Mouse (Mus musculus) CD4-positive, CD25-positive, alpha-beta regulatory T cell, adult 2 months (primary cell): ENCODE measurements around the gene Pm20d1.
"Not testable (repeated sequence)": the region's sequence is repeated elsewhere in the genome, so short reads cannot be mapped to it uniquely, and the experiment has no call there.

ENCODE experiments used
- DNase-seq: peaks from one replicate; pipeline ENCODE4 v3.0.0-alpha.2; 2012; ENCODE audit warnings: low read depth, low spot score

Gene Pm20d1

DNA sequence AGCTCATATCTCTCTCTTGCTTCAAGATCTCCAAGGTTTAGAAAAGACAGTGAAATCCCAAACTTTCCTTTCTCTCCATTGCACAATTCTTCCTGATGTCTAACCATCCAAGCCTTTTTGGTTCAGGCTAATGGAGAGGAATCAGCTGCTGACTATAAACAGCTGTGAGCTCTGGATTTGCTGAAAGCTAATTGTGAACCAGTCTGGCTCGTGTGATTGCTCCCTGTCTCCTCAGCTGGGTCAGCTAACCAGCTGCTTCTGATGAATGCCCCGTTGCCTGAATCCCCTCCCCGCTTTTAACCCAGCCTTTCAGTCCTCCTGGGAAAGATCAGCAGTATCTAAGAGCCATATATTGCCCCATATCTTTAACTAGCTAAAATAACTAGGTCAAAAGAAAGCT is 2.6 kb upstream of the Pm20d1 start:
- no peak for DNase-seq

DNA sequence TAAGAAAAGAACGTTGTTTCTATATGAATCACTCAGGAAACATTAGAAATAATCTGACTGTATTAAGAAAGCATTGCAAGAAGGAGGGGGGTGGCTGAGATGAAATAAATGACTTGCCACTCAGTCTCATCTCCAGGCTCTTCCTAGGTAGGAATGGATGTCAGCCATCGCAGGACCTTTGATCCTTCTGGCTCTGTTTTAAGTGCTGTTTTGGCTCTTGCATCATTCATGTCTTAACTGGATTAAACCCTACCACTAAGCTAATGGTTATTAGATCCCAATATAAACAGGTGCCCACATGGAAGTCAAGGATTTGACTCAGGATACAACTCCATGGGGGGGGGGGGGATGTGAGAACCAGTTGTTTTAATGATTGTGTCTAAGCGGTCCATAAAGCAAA is 2.0 kb upstream of the Pm20d1 start:
- DNase-seq, result no peak

- no peak for DNase-seq
Measured at GRCm38 (mm10) chr1:131800001-131800400, 2.8 kb downstream of the Pm20d1 start.

GRCm38 (mm10) chr1:131801071-131801470 is 3.9 kb downstream of the Pm20d1 start:
- no peak for DNase-seq

- no peak for DNase-seq
Measured at GRCm38 (mm10) chr1:131802652-131803051, 5.5 kb downstream of the Pm20d1 start.

- DNase-seq, result no peak
Measured at GRCm38 (mm10) chr1:131804166-131804565, 7.0 kb downstream of the Pm20d1 start.

DNA sequence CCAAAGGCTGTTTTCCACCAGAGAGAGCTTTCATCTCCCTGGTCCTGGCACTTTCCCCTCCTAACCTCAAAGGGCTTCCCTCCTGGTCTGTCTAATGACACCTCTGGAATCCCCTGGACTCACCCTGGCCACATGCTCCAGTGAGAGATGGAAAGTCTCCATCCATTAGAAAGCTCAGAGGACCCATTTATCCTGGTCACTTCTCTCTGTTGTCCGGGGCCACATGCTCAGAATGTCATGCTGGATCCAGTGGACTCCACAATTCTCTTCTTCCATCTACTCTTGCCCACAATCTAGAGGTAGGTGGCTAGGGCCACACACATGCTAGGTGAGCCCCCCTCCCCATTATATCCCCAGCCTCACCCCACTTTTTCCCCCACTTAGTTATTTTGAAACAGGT is 11.8 kb downstream of the Pm20d1 start:
- DNase-seq, result no peak

DNA sequence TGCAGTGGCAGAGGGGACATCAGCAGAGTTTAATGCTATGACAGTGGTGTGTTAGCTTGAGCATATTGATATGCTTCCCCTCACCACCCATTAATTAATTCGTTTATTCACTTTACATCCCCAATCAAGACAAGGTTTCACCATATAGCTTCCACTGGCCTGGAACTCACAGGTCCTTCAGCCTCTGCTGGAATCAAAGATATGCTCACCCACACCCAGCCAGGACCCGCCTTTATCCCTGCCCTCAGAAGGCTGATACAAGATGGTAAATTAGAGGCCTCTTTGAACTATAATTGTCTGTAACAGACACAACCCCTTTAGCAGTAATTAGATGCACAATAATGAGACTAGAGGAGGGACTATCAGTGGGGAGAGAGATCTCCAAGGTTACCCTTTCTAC is 12.5 kb downstream of the Pm20d1 start:
- DNase-seq, result no peak

DNA sequence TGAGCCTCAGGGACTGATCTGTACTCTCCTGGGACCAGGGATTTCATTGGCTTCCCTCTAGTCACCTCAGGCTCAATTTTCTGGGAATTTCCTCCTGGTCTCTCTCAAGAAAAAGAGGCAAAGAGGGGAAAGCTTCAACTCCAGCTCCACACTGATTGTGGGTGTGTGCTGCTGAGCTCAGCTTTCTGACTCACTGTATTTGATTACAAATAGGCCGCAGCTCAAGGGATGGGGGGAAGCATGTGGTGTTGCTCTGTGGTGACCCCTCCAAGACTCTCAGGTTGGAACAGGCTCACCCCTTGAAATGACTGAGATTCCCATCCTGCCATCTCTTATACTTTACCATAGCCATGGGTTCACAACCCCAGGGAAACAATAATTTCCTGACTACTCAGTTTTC is 14.2 kb downstream of the Pm20d1 start:
- DNase-seq, result no peak

DNA sequence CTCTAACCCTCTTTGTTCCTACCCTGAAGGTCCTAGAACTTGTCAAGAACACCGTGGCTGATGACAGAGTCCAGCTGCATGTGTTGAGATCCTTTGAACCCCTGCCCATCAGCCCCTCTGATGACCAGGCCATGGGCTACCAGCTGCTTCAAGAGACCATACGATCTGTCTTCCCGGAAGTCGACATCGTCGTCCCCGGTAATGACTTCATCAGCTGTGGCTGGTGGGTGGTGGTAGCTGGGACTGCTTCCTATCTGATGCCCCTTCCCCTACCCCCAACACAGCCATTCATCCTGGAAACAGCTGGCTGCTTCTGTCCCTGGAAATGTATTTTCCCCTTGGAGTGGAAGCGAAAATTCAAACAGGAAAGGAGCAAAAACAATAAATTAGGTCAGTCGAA is 14.8 kb downstream of the Pm20d1 start:
- DNase-seq, result no peak

DNA sequence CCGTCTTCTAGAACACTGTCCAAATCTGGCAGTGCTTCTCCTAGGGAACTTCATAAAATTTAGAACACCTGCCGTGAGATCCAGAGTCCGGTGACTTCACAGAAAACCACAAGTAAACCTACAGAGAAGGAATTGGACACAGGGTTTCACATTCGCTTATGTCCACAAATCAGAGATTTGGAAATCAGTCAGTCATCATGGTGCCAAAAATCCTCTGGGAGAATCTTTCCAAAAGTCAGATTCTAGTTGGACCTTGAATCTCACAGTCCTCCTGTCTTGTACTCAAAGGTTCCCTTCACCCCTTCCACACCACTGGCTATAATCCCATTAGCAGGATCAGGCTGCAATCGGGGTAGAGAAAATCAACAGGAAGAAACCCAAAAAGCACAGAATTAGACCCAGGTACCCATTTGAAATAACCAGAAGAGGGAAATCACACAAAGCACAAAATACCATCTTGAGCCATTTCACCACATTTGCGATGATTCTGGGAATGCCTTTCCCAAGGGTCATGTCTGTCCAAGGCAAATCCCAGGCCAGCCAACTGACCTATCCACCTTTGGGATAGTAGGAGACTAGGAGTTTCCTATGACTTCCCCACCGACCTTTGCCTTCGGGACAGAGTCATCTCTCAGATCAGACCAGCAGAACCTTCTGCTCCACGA is 15.6 kb downstream of the Pm20d1 start:
- no peak for DNase-seq

GRCm38 (mm10) chr1:131813731-131814130 is 16.6 kb downstream of the Pm20d1 start:
- DNase-seq, result no peak

GRCm38 (mm10) chr1:131814191-131814590 is 17.0 kb downstream of the Pm20d1 start:
- DNase-seq, result peak; percentile 43

DNA sequence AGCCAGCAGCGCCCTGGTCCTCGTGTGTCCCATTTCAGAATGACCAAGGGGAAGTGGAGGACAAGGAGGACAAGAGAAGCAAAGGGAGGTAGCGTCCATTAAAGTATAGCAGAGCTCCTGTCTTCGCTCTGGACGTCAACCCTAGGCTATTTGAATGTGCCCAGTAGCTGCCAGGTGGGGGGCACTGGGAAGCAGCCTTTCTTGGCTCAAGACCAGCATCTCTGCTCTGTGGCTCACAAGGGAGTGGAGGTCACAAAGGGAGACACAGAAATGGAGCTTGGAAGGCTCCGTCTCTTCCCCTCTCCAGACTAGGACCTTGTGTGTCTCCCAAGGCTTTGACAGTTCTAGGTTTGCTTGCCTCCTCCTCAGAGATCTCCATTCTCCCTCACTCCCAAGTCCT is 19.7 kb downstream of the Pm20d1 start:
- DNase-seq, result no peak

GRCm38 (mm10) chr1:131820353-131820752 is 23.2 kb downstream of the Pm20d1 start:
- DNase-seq, result not testable (repeated sequence)

- DNase-seq, result peak; percentile 47
Measured at GRCm38 (mm10) chr1:131820887-131821328, 23.7 kb downstream of the Pm20d1 start.

- DNase-seq, result no peak
Measured at GRCm38 (mm10) chr1:131822292-131822691, 25.1 kb downstream of the Pm20d1 start.

GRCm38 (mm10) chr1:131822856-131823492 is 25.8 kb downstream of the Pm20d1 start:
- no peak for DNase-seq

DNA sequence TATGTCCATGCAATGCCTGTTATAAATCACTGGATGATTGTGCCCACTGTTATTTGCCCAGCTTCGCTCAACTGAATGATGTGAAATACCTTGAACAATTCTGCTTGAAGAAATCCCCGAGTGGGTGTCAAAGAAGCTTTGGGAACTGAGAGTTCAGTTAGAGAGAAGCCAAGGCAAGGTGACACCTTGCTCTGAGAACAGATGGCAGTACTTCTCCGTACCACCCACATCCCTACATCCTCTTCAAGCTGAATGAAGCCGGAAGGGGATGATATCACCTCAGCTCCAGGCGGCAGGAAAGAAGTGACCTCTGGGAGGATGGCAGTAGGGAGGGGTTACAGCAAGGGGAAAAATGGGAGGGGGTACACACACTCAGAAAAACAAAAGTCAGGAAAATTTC is 26.4 kb downstream of the Pm20d1 start:
- no peak for DNase-seq

GRCm38 (mm10) chr1:131824528-131825181 is 27.5 kb downstream of the Pm20d1 start:
- DNase-seq, result no peak

DNA sequence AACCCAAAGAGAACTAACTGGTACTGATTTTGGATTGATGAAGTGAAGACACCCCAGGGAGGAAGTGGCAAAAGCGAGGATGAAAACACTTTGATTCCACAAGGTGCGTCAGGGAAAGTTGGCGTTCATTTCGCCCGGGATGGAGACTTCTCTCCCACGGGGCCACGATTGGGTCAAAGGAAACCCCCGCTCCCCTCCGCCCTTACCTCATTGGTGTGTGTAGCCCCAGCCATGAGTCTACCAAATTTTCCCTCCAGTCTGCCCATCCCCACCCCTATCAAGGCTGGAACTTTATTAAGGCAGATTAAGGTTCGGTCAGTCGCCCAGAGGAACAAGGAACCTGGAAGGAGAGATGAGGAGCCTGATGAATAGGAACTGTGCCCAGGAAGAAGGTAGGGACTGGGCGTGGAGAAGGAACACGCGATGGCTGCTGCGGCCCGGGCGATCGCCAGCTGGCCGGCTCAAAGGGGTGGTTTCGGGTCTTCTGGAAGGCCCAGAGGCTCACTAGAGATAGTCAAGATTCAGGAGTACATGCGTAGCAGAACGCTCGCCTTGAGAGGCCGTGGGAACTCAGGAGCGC is 30.1 kb downstream of the Pm20d1 start, which contains the start of gene Slc41a1:
Gene Slc41a1 (plus strand): TSS at position 287 of the 580 bp plus-strand sequence.
- DNase-seq, result peak; percentile 67

- DNase-seq, result peak; percentile 95
Measured at GRCm38 (mm10) chr1:131827787-131828258, 30.6 kb downstream of the Pm20d1 start.
